Mouse (Mus musculus) bone marrow, adult 2 months (tissue): Measurements from ENCODE around the gene Gtpbp1. TPM values are rescaled to one million over a fixed set of nuclear protein-coding genes. Genes with fewer than 3 reads are reported as not detected.
A peak's percentile ranks its signal among the peaks of the same experiment; 100 is the strongest.

Experiments
- H3K27ac ChIP-seq: fragments of 200-500 bp; 2 replicates; pipeline ENCODE4 v1.5.1; 2012; ENCODE audit warnings: low read depth, mild to moderate bottlenecking, control low read depth, inconsistent platforms, low read length; ENCODE audit not compliant: control insufficient read depth, poor library complexity, insufficient read depth
- H3K4me1 ChIP-seq: fragments of 200-500 bp; 2 replicates; pipeline ENCODE4 v1.6.1; 2011; ENCODE audit warnings: low read length; ENCODE audit not compliant: control insufficient read depth, insufficient read depth
- H3K4me3 ChIP-seq: fragments of 200-500 bp; replicated peaks from 2 replicates; pipeline ENCODE3; 2011; ENCODE audit warnings: mild to moderate bottlenecking, low read depth, low read length, control low read depth; ENCODE audit not compliant: control insufficient read depth
- CTCF ChIP-seq: fragments of 200-500 bp; IDR thresholded peaks from 2 replicates; pipeline ENCODE4 v1.5.1; 2011; ENCODE audit warnings: low read length, control low read depth; ENCODE audit not compliant: control insufficient read depth, insufficient read depth
- POLR2A ChIP-seq: fragments of 200-500 bp; IDR thresholded peaks from 2 replicates; pipeline ENCODE4 v1.6.1; 2011; ENCODE audit warnings: low read depth, mild to moderate bottlenecking, control low read depth, low read length, borderline replicate concordance; ENCODE audit not compliant: control insufficient read depth
- WGBS: fragments of 180-500 bp; shearing (Covaris S2); methylation state at CpG from one replicate; pipeline ENCODE4 v1.1.7; 2018; 5-methylcytosine and 5-hydroxymethylcytosine counted together
- polyA plus RNA-seq: library from polyadenylated mRNA; stranded (reverse); fragments of >200 nt; gene quantifications from 2 replicates; pipeline ENCODE4 v1.2.4, GENCODE M21; 2011; ENCODE audit warnings: low replicate concordance; ENCODE audit not compliant: missing spikeins, insufficient read depth, insufficient read length

Gene Gtpbp1
- polyA plus RNA-seq, 1 experiment, result 53.9 TPM

DNA sequence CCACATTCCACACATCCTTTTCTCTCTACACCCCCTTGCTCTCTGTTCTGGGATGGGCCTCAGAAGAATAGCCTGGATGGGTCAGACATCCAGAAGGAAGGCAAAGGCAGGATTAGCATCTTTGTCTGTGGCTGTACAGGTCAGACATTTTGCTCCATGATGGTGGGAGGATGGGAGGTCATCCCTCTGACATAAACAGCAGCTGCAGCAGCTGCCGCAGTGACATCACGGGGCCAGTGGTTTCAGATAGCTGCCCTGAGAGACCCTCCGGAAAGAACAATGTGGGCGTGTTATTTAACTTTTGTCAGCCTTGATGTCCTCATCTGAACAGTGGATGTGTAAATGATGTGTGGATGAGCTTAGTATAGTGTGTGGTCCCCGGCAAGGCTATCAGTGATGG is 55.2 kb downstream of the Gtpbp1 start:
- Histone ChIP-seq H3K27ac (no peak overlapping the region), H3K4me1 (peaks cover 3% of the 10 kb centered on the region; the same call in 1 of the 2 replicates), H3K4me3 (no peak overlapping the region)
- WGBS, result 89% methylated on average over 5 of the region's 5 CpGs
- TF ChIP-seq CTCF (no peak), POLR2A (no peak)

DNA sequence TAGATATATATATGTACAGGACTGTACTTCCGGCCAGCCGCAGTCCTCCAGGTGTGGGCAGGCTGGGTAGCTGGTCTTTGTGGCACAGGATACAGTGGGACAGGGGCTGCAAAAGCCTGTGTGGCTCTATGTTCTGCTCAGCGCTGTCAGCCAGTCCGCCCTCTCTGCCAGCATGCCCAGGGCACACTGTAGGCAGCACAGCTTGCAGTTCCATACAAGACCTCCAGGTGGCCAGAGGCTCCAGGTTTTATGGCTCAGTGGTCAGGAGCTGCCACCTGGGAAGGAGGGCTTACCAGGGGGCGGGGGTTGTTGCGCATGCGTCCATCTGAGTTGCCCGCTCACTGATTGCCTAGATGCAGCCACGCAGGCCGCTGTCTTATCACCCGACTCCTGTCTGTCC is 57.4 kb downstream of the Gtpbp1 start:
- Histone ChIP-seq H3K4me3 (no peak overlapping the region), H3K27ac (no peak overlapping the region), H3K4me1 (peaks cover 2% of the 10 kb centered on the region; the same call in 1 of the 2 replicates)
- 84% methylated on average over 11 of the region's 11 CpGs for WGBS
- peak; percentile 50; the same call in 1 of the 2 replicates for TF ChIP-seq CTCF
- TF ChIP-seq POLR2A, result no peak

DNA sequence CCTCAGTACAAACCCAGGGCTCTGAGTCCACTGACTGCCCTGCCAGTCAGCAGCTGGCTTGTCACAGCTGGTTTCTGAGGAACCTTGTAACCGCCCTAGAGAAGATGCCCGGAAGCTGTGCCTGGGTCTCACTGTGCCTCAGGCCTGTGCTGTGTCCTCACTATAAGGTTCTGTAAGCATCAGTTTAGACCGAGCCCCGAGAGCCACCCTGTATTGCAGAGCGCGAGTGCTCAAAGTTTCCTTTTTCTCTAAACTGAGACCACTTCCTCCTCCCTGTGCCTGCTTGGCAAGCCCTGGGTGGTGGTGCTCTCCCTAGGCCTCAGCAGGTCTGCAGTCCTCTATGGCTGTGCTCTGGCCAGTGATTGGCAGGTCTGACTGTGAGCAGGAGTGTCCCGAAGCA is 58.5 kb downstream of the Gtpbp1 start:
- H3K4me1 ChIP-seq, result peaks cover 1% of the 10 kb centered on the region; the same call in 1 of the 2 replicates
- no peak overlapping the region for H3K4me3 ChIP-seq
- TF ChIP-seq CTCF (no peak), POLR2A (no peak)
- WGBS, result 26% methylated on average over 7 of the region's 7 CpGs
- peak overlapping the region; percentile 62 for H3K27ac ChIP-seq

DNA sequence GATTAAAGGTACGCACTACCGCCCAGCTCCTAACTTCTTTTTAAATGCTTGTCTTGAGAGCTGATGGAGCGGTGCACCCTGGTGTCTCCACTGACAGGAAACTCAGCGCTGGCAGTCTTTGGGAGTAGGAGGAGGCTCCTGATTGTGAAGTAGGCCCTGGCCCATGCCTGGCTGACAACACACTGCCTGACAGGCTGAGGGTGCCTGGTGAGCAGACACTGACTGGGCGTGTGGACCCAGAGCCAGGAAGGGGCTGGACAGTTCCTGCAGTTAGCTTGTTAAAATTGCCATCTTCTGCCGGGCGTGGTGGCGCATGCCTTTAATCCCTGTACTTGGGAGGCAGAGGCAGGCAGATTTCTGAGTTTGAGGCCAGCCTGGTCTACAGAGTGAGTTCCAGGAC is 59.6 kb downstream of the Gtpbp1 start:
- WGBS, result 80% methylated on average over 8 of the region's 8 CpGs
- no peak for TF ChIP-seq CTCF
- no peak for TF ChIP-seq POLR2A
- Histone ChIP-seq H3K4me3 (no peak overlapping the region), H3K4me1 (peaks cover 3% of the 10 kb centered on the region; the same call in 1 of the 2 replicates), H3K27ac (no peak overlapping the region; the same call in 1 of the 2 replicates)

DNA sequence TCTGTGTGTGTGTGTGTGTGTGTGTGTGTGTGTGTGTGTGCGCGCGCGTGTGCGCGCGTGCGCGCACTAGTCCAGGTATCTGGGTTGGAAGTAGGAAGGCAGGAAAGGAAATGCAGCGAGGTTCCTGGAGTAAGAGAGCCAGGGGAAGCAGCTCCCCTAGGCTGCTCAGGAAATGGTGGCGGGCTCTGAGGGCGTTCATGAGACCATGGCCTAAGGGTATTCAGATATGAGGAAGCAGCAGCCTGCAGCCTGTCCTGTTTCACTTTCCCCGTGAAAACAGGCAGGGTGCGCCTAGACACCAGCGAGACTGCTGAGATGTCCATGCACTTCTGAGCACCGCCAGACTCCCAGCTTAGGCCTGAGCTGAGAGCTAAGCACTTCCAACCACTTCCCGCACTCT is 61.1 kb downstream of the Gtpbp1 start:
- TF ChIP-seq CTCF (no peak), POLR2A (0 out of 2 replicates have a peak, but pooled peaks have one; percentile 31)
- H3K27ac ChIP-seq, result peak overlapping the region; percentile 80
- H3K4me1 ChIP-seq, result peaks cover 8% of the 10 kb centered on the region
- WGBS, result 30% methylated on average over 17 of the region's 17 CpGs
- no peak overlapping the region for H3K4me3 ChIP-seq

DNA sequence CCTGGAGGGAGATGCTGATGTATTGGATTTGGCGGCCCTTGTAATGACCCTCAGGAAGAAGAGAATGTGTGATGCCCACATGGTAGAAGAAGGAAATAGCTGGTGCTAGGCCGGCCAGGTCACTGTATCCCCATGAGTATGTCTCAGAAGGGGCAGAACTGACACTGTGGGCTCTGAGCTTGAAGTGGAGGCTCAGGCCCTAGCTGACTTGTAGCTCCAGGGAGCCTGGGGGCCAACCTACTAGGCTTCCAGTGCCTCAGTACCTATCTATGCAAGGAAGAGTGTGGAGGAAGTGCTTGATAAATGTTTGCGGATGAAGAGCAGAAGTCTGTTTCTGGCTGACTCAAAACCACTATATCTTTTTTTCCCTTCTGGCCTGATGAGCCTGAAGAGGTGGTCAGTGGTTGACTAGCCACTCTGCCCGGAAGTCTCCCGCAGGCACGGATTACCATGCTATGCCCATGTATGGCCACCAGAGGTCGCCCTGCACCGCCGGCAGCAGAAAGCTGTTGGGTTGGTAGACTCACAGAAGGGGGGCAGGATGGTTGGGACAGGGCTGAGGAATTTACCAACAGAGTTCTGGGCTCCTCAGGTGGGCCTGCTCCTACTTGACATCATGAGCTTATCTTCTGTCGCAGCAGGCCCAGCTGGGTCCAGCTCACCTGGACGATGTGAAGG is 62.2 kb downstream of the Gtpbp1 start:
- peaks cover 13% of the 10 kb centered on the region for H3K4me1 ChIP-seq
- H3K27ac ChIP-seq, result peak overlapping the region; percentile 80
- H3K4me3 ChIP-seq, result no peak overlapping the region
- TF ChIP-seq CTCF (peak; percentile 97), POLR2A (peak; percentile 46; the same call in 1 of the 2 replicates)
- WGBS, result 26% methylated on average over 11 of the region's 11 CpGs

DNA sequence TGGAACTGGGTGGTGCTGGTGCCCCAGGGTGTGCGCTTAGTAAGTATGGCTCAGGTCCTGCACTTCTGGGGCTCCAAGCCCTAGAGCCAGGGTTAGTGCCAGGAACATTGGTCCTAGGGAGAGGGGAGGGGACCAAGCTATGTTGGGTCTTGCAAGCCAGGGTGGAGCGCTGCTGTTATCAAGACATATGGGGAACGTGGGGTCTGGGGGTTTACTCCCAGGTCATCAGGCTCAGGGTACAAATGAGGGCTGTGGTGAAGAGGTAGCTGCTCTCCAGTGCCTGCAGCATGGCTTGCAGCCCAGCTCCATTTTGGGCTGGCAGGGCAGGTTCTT is 62.7 kb downstream of the Gtpbp1 start:
- WGBS, result 91% methylated on average over 3 of the region's 3 CpGs
- no peak overlapping the region for H3K27ac ChIP-seq
- H3K4me1 ChIP-seq, result peaks cover 13% of the 10 kb centered on the region
- TF ChIP-seq CTCF (no peak), POLR2A (no peak)
- H3K4me3 ChIP-seq, result no peak overlapping the region

DNA sequence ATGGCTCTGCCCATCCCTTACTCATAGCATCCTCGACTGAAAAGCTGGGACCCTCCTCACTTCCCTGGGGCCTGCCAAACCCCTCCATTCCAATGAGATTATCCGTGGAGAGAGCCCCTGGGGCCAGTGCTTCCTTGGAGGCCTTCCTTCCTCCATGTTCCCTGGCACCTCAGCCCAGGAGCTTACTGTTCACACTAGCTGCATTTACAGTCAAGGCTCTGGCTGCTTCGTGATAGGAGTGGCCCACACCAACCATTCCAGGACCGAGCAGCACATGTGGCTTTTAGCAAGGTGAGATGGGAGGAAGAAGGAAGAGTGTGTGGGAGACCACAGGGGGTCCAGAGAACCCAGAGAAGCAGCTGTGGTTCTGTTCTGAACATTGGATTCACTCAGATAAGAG is 63.2 kb downstream of the Gtpbp1 start:
- Histone ChIP-seq H3K4me3 (no peak overlapping the region), H3K27ac (no peak overlapping the region), H3K4me1 (peaks cover 13% of the 10 kb centered on the region)
- TF ChIP-seq POLR2A (no peak), CTCF (no peak)
- 76% methylated on average over 4 of the region's 4 CpGs for WGBS
